Mouse (Mus musculus) retina, postnatal 1 day (tissue): ENCODE results near the gene Zfp568.

Source experiments
- DNase-seq: peaks from one replicate; pipeline ENCODE4 v3.0.0-alpha.2; 2012

The Zfp568 gene

GRCm38 (mm10) chr7:29992698-29993097 is 8.9 kb downstream of the Zfp568 start:
- no peak for DNase-seq

- DNase-seq = no peak
These were observed 9.6 kb downstream of the Zfp568 start for GRCm38 (mm10) chr7:29993340-29993739.

GRCm38 (mm10) chr7:29995134-29995533 is 11.4 kb downstream of the Zfp568 start:
- DNase-seq = no peak

GRCm38 (mm10) chr7:30000601-30001000 is 16.8 kb downstream of the Zfp568 start:
- no peak for DNase-seq

- no peak for DNase-seq
These were observed 23.8 kb downstream of the Zfp568 start for GRCm38 (mm10) chr7:30007601-30008000.

- DNase-seq = no peak
These were observed 24.4 kb downstream of the Zfp568 start for GRCm38 (mm10) chr7:30008020-30008690.

- peak; percentile 97 for DNase-seq
These were observed 25.7 kb downstream of the Zfp568 start for GRCm38 (mm10) chr7:30009321-30010085.

GRCm38 (mm10) chr7:30010551-30011195 is 26.9 kb downstream of the Zfp568 start:
- DNase-seq = peak; percentile 59

- DNase-seq = peak; percentile 87
These were observed 29.2 kb downstream of the Zfp568 start for GRCm38 (mm10) chr7:30012956-30013363.

GRCm38 (mm10) chr7:30017226-30017625 is 33.5 kb downstream of the Zfp568 start:
- DNase-seq = no peak

GRCm38 (mm10) chr7:30019543-30019942 is 35.8 kb downstream of the Zfp568 start:
- DNase-seq = no peak

GRCm38 (mm10) chr7:30023324-30023723 is 39.6 kb downstream of the Zfp568 start:
- DNase-seq = no peak

- DNase-seq = no peak
These were observed 40.0 kb downstream of the Zfp568 start for GRCm38 (mm10) chr7:30023800-30024199.

GRCm38 (mm10) chr7:30025358-30025757 is 41.6 kb downstream of the Zfp568 start:
- DNase-seq = peak; percentile 16

- DNase-seq = no peak
These were observed 43.6 kb downstream of the Zfp568 start for GRCm38 (mm10) chr7:30027331-30027730.

GRCm38 (mm10) chr7:30028572-30028971 is 44.8 kb downstream of the Zfp568 start:
- DNase-seq = no peak

- peak; percentile 34 for DNase-seq
These were observed 46.9 kb downstream of the Zfp568 start for GRCm38 (mm10) chr7:30030677-30031076.

- DNase-seq = no peak
These were observed 47.6 kb downstream of the Zfp568 start for GRCm38 (mm10) chr7:30031379-30031778.

- DNase-seq = no peak
These were observed 50.6 kb downstream of the Zfp568 start for GRCm38 (mm10) chr7:30034331-30034730.

- DNase-seq = no peak
These were observed 60.6 kb downstream of the Zfp568 start for GRCm38 (mm10) chr7:30044354-30044753.

- DNase-seq = no peak
These were observed 64.4 kb downstream of the Zfp568 start for GRCm38 (mm10) chr7:30048126-30048525.

GRCm38 (mm10) chr7:30050882-30051548 is 67.3 kb downstream of the Zfp568 start, which contains the start of gene Zfp14:
Gene Zfp14 (minus strand): TSS chr7:30051380.
- DNase-seq = peak; percentile 94

GRCm38 (mm10) chr7:30053591-30053990 is 69.8 kb downstream of the Zfp568 start:
- DNase-seq = no peak
